Mouse (Mus musculus): ENCODE data around the gene Dyx1c1.

The Dyx1c1 gene

DNA sequence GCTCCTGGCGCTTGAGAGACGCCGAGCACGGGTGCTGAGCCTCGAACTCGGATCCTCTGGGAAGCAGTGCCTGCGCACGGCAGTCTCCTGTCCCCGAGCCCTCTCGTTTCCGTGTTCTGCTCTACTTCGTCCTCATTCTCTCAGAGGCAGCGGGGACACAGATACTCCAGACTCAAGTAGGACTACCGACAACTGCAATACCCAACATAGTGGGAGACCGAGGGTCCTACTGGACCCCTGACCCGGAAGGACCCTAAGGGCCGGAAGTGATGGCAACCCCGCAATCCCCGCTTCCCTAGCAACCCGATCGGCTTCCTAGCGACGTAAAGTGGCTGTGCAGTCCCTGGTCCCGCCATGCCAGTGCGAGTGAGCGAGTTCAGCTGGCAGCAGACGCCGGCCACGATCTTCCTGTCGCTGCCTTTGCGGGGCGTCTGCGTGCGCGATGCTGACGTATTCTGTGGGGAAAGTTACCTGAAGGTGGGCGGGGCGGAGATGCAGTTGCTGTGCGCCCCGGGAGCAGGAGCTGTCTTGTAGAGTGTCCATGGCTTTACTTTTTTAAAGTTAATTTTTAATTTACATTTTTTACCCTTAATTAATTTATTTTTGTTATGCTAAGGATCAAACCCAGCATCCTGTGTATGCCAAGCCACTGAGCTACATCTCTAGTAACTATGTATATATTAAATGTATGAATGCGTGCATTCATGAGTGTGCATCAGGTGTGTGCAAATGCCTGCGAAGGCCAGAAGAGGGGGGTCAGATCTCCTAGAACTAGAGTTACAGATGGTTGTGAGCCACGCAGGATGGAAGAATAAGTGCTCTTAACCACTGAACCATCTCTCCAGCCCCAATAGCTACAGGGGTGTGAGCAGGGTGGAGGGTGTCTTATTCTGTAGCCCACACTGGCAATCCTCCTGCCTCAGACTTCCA, at the start of gene Dyx1c1, which contains the start of gene Gm44503:
TSS of gene Dyx1c1 (plus strand) at position 265 of the 930 bp plus-strand sequence.
TSS of gene Gm44503 (plus strand) at position 332 of the 930 bp plus-strand sequence.
- peak; percentile 80 for DNase-seq

DNA sequence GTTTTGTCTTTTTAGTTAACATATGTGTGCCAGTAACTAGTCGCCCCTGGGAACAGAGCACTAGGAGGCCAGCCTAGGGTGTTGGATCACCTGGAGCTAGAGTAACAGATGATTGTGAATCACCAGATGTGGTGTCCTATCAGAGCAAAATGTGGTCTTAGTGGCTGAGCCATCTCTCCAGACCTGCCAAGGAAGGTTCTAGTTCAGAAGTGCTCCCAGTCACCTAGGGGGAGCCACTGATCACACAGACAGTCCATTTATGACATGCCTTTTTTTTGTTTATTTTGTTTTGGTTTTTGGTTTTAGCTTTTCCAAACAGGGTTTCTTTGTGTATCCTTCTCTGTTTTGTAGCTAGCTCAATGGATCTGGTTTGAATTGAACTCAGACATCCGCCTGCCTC, 47.2 kb upstream of the Dyx1c1 start:
- DNase-seq: no peak

- peak; percentile 10 for DNase-seq
Observed at GRCm38 (mm10) chr9:72913551-72913950, 45.0 kb upstream of the Dyx1c1 start.

- DNase-seq: no peak
Observed at GRCm38 (mm10) chr9:72915728-72916127, 42.9 kb upstream of the Dyx1c1 start.

DNA sequence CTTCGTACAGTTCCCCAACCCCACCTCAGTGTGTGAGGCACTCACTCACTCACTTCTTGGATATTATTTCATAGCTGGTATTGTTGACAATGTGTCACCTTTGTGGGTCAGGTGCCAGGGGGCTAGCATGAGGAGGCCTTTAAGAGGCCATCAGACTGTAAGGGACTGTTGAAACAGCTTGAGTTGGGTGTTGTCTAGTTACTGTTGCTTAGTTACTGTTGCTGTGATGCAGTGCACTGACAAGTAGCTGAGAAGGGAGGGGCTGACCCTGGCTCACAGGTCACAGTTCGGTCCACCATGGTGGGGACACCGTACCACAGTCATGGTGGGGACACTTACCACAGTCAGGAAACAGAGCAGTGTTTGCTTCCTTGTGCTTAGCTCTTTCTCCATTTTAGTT, 35.5 kb upstream of the Dyx1c1 start:
- DNase-seq: no peak

- DNase-seq: peak; percentile 32
Observed at GRCm38 (mm10) chr9:72925021-72925934, 33.3 kb upstream of the Dyx1c1 start, which contains the start of gene Pygo1. Gene Pygo1, plus strand, starts transcription at chr9:72925645.

- DNase-seq: no peak
Observed at GRCm38 (mm10) chr9:72925935-72926258, 32.7 kb upstream of the Dyx1c1 start.

DNA sequence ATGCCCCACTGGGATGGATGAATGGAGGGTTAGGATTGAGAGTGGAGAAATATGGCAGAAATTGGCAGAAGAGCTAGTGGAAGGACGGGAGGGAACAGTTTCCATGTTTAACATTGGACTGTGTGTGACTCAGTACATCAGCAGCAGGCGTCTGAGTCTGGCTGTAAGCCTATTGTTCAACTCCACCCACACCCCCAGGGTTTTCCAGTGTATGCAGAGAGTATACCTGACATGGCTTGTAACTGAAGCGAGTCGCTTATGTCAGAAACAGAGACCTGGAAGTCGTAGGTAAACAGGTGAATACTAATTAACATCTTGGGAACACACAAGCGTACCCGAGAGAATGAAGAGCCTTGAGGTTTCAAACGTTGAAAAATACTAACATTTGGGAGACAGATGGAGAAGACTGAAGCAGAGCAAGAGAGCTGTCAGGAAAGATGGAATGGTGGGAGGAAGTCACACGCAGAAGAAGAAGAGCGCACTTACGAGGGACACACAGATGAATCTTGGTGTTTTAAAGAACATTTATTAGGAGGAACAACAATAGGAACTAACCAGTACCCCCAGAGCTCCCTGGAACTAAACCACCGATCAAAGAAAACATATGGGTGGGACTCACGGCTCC, 27.3 kb upstream of the Dyx1c1 start:
- DNase-seq: no peak

DNA sequence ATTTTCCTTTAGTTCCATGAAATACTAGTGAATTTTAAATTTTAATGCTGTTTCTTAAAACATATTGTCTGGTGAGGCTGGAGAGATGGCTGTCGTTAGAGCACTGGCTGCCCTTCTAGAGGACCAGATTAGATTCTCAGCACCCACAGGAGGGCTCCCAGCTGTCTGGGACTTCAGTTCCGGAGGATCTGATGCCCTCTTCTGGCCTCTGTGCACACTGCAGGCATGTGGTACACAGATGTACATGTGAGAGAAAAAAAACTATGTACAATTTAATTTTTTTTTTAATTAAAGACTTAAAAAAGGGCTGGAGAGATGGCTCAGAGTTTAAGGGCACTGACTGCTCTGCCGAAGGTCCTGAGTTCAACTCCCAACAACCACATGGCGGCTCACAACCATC, 23.3 kb upstream of the Dyx1c1 start:
- DNase-seq: no peak

DNA sequence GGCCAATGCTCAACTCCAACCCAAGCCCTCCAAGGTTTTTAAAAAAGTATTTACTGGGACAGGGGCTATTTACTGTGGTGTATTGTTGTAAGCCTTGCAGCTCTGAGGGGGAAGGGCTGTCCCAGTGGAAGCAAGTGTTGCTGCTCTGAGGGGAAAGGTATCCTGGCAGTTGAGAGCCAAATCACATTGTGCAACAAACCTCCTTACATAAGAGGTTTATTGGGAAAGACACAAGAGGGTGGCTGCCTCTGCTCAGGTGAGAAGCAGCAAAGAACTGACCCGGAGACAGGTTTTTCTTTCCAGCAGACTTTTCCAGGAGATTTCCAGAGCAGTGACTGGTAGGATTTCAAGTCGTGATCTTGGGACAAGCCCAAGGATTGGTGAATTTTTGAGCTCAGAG, 22.3 kb upstream of the Dyx1c1 start:
- peak; percentile 18 for DNase-seq

DNA sequence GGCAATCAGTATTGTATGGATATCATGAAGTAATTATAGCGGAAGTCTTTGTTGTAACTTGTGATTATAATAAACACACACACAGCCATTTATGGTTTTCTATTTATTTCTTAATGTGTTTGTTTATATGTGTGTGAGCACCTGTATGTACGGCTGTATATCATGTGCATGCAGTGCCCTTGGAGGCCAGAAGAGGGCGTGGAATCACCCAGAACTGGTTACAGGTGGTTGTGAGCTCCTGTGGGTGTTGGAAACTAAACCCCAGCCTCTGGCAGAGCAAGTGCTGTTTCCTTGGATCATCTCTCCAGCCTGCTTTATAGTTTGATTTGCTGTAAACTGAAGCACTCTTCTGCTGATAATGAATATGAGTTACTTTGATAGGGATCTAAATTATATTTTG, 15.2 kb upstream of the Dyx1c1 start:
- no peak for DNase-seq

DNA sequence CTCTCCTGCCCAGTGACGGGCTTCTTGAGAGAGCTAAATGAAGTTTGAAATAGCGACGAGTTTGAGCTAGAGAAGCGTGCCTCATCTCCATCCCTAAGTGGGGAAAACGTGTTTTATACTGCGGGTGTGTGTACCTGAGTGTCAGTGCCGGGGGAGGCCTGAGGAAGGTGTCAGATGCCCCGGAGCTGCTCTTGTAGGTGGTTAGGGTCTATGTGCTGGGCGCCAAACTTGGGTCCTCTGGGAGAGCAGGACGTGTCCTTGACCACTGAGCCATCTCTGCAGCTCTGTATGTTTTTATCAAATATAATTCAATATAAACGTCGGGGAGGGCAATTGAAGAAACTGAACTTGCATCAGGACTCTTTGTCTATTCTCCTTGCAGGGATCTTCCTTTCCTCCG, 14.3 kb upstream of the Dyx1c1 start:
- no peak for DNase-seq

DNA sequence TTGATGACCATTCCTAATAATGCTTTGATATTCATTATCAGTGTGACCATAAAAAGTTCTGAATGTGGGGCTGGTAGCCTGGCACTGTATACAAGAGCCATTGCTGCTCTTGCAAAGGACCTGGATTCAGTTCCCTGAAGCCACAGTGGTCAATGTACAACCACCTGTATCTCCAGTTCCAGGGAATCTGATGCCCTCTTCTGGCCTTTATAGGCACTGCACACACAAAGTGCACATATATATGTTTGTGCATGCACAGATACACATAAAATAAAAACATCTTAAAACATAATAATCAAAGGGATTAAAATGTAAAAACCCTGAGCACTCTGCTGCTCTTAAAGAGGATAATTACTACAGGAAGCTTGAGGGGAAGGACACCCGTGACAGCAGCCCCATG, 11.6 kb upstream of the Dyx1c1 start:
- DNase-seq: no peak

- DNase-seq: no peak
Observed at GRCm38 (mm10) chr9:72949572-72949971, 9.0 kb upstream of the Dyx1c1 start.

- peak; percentile 31 for DNase-seq
Observed at GRCm38 (mm10) chr9:72954746-72955145, 3.8 kb upstream of the Dyx1c1 start.

DNA sequence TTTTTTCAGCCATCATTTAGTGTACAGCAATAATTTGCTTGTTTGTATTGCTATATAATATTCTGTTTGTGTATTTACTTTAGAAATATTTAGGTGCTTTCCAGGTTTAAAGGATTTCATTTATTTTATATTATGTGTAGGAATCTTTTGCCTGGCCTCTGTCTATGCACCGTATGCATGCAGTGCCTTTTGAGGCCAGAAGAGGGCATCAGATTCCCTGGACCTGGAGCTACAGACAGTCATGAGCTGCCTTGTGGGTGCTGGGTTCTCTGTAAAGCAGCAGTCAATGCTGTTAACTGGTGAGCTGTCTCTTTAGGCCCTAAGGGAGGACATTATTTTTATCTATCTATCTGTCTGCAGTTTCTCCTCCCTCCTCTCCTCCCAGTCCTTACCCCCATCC, 3.0 kb upstream of the Dyx1c1 start:
- DNase-seq: peak; percentile 61

- DNase-seq: no peak
Observed at GRCm38 (mm10) chr9:72961346-72961745, 2.8 kb downstream of the Dyx1c1 start.

DNA sequence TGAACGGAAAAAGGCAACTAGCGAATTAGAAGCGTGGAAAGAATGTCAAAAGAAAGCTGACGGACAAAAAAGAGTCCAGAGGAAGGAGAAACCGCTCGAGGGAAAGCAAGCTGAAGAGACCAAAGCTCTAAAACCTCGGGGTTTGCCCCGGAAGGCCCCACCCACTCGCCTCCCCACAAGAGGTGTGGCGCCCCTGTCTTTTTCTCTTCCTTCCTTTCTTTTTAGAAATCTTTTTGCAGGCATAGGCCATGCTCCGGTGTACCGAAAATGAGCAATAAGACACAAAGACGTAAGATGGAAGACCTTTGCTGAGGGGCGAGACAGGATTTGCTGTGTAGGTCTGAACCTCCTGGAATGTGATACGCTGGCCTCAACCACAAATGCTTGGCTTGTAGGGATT, 3.4 kb downstream of the Dyx1c1 start:
- DNase-seq: no peak

DNA sequence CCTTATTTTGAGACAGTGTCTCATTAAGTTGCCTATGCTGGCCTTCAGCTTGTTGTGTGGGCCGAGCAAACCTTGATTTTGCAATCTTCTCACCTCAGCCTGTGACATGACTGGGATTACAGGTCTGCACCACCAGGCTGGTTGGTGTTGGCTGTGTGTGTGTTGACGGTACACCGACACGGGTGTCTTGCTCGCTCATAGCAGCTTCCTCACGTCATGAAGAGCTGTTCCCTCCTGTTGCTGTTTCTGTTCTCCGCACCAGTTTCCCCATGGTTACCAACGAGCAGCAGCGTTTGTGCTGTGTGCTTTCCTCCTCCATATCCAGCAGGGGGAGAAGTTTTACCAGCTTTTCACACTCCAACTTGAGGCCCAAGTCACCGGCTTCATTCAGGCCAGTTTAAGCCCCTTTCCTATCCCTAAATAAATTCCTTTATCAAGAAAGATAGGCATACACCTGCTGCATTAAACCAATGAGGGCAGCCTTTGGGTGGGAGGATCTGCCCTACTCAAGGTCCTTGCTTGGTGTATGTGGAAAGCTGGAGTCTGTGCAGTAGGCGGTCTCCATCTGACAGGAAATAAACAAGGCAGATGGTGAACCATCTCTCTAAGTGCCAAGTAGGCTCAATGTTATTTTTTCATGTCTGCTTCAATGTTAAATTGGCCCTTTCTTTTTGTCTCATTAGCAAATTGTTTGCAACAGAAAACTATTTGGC, 9.9 kb downstream of the Dyx1c1 start:
- peak; percentile 54 for DNase-seq

DNA sequence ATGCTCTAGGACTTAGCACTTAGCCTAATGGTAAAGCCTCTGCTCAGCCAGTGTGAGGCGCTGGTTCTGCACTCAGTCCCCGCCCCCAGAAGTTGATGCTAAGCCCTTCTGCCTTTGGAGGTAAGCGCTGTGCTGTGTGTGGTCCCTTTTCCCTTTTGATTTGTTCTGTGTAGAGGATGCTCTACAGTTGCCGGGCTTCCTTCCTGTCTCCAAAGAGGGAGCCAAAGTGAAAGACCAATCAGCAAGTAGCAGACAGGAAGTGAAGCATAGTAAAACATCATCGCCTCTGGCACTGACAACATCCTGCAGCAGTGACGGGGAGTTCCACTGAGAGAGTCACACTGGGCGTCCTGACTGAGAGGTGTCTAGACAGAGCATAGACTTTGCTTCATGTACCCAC, 11.3 kb downstream of the Dyx1c1 start:
- DNase-seq: peak; percentile 20

- DNase-seq: no peak
Observed at GRCm38 (mm10) chr9:72972435-72972834, 13.8 kb downstream of the Dyx1c1 start.

GRCm38 (mm10) chr9:72972984-72973383, 14.4 kb downstream of the Dyx1c1 start:
- DNase-seq: no peak

- DNase-seq: no peak
Observed at GRCm38 (mm10) chr9:72974734-72975133, 16.1 kb downstream of the Dyx1c1 start.
